Mouse (Mus musculus): ENCODE results near the gene Tff2. TPM values are rescaled to one million over a fixed set of nuclear protein-coding genes. Genes with fewer than 3 reads are reported as not detected.

The Tff2 gene
- total and polyA plus RNA-seq, 3 experiments, result not detected

DNA sequence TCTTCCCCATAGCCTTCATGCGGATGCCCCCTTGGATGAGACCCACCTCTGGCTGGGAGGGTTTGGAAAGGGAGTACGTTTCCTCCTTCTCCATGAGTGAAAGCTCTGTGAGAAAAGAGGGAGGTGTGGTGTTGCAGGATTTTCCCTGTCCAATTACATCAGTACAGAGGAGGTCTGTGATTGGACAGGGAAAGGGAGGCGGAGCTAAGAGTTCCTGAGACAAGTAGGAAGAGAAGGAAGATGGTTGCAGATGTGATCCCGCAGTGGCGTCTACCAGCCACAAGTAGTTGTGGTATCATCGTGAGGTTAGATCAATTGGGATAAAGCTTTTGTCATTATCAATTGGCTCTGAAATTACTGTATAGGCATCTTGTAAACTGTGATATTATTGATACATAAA lies 13.8 kb upstream of the Tff2 start:
- H3K4me1 ChIP-seq (ENCODE audit: control insufficient read depth in 1 of 2, insufficient read depth in 2 of 2, low read length in 2 of 2), result peaks cover 0 to 3% of the 10 kb centered on the region in 2 experiments; a peak in 1 of 4 replicates
- no peak overlapping the region for H3K4me3 ChIP-seq (ENCODE audit: control insufficient read depth in 1 of 2, insufficient read depth in 1 of 2, low read depth in 2 of 2, low read length in 2 of 2)
- TF ChIP-seq CHD1 (IDR thresholded peaks at IDR 0.05; ENCODE audit: low read depth, low read length) (no peak), GATA1 (IDR thresholded peaks at IDR 0.05; ENCODE audit: low read depth, low read length) (no peak), ZKSCAN1 (IDR thresholded peaks at IDR 0.05; ENCODE audit: low read depth, low read length) (no peak), MAZ (IDR thresholded peaks at IDR 0.05; ENCODE audit: low read depth, low read length) (no peak), SMC3 (IDR thresholded peaks at IDR 0.05; ENCODE audit: low read depth, low read length) (no peak), GABPA (IDR thresholded peaks at IDR 0.05; ENCODE audit: low read depth, low read length) (no peak), SIN3A (IDR thresholded peaks at IDR 0.05; ENCODE audit: low read length) (no peak), TBP (IDR thresholded peaks at IDR 0.05; ENCODE audit: low read depth, low read length) (no peak), ZNF384 (IDR thresholded peaks at IDR 0.05; ENCODE audit: low read depth, low read length) (no peak), ETS1 (IDR thresholded peaks at IDR 0.05; ENCODE audit: low read depth, low read length) (no peak)
- no peak for DNase-seq (ENCODE audit: low read depth, low spot score)
- no peaks in the 10 kb centered on the region for H3K9me3 ChIP-seq (replicated peaks; ENCODE audit: insufficient read depth, low read length)
- peaks cover 2 to 3% of the 10 kb centered on the region in 2 experiments; a peak in 3 of 4 replicates for H3K27me3 ChIP-seq (ENCODE audit: control insufficient read depth in 1 of 2, insufficient read depth in 2 of 2, low read length in 2 of 2)
- no peak overlapping the region for H3K27ac ChIP-seq (ENCODE audit: control insufficient read depth, low read depth, low read length)
- H3K36me3 ChIP-seq (ENCODE audit: control insufficient read depth in 1 of 2, insufficient read depth in 2 of 2, low read length in 2 of 2), result no peaks in the 10 kb centered on the region
- no peaks in the 10 kb centered on the region for H3K79me2 ChIP-seq (ENCODE audit: control insufficient read depth, insufficient read depth, low read length, poor library complexity)
- no peak overlapping the region for H3K9ac ChIP-seq (ENCODE audit: control insufficient read depth, low read depth, low read length, poor library complexity, severe bottlenecking)

DNA sequence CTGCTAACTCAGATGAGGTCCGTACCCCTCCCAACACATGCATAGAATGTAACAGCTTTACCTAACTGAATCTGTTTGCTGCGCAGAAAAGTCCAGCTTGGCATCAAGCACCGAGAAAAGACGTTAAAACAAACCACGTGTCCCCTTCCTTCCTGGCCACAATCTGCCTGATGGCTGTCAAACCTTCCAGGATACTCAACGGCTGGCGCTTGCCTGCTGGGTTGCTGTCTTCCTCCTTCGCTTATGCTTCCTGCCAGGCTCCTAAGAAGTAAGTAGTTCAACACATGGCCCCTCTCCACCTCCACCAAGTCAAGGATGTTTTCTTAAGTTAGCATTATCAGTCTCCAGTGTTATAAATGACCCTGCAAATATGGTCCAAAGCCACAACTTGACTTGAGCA lies 9.7 kb upstream of the Tff2 start:
- Histone ChIP-seq H3K27ac (ENCODE audit: control insufficient read depth, low read depth, low read length) (no peak overlapping the region), H3K4me3 (ENCODE audit: control insufficient read depth in 1 of 2, insufficient read depth in 1 of 2, low read depth in 2 of 2, low read length in 2 of 2) (no peak overlapping the region), H3K9ac (ENCODE audit: control insufficient read depth, low read depth, low read length, poor library complexity, severe bottlenecking) (no peak overlapping the region), H3K4me1 (ENCODE audit: control insufficient read depth in 1 of 2, insufficient read depth in 2 of 2, low read length in 2 of 2) (peaks cover 0 to 3% of the 10 kb centered on the region in 2 experiments; a peak in 1 of 4 replicates), H3K79me2 (ENCODE audit: control insufficient read depth, insufficient read depth, low read length, poor library complexity) (no peaks in the 10 kb centered on the region), H3K27me3 (ENCODE audit: control insufficient read depth in 1 of 2, insufficient read depth in 2 of 2, low read length in 2 of 2) (peaks cover 4 to 7% of the 10 kb centered on the region in 2 experiments; a peak in 3 of 4 replicates), H3K36me3 (ENCODE audit: control insufficient read depth in 1 of 2, insufficient read depth in 2 of 2, low read length in 2 of 2) (no peaks in the 10 kb centered on the region), H3K9me3 (replicated peaks; ENCODE audit: insufficient read depth, low read length) (no peaks in the 10 kb centered on the region)
- DNase-seq (ENCODE audit: low read depth, low spot score), result no peak
- no peak for TF ChIP-seq KAT2A (conservative IDR thresholded peaks at IDR 0.05; ENCODE audit: low read depth, low read length)
- TF ChIP-seq POLR2A (IDR thresholded peaks at IDR 0.05; ENCODE audit: control insufficient read depth in 1 of 2, insufficient read depth in 1 of 2, low read depth in 1 of 2, low read length in 2 of 2, poor library complexity in 1 of 2), result no peak
- TF ChIP-seq POLR2AphosphoS5 (IDR thresholded peaks at IDR 0.05; ENCODE audit: borderline replicate concordance, low read depth, low read length), result no peak
- no peak for TF ChIP-seq CTCF (IDR thresholded peaks at IDR 0.05 in 2 of 3, conservative IDR thresholded peaks at IDR 0.05 in 1 of 3; ENCODE audit: control insufficient read depth in 1 of 3, insufficient read depth in 1 of 3, low read depth in 2 of 3, low read length in 3 of 3, poor library complexity in 1 of 3, severe bottlenecking in 1 of 3)
- TF ChIP-seq MYC (IDR thresholded peaks at IDR 0.05; ENCODE audit: low read depth, low read length), result no peak
- TF ChIP-seq MEF2A (IDR thresholded peaks at IDR 0.05; ENCODE audit: extremely low read depth, insufficient replicate concordance, low read depth, low read length, poor library complexity, severe bottlenecking), result no peak
- TF ChIP-seq JUND (IDR thresholded peaks at IDR 0.05; ENCODE audit: low read depth, low read length), result no peak
- TF ChIP-seq TCF12 (IDR thresholded peaks at IDR 0.05; ENCODE audit: low read depth, low read length), result no peak
- no peak for TF ChIP-seq UBTF (IDR thresholded peaks at IDR 0.05; ENCODE audit: borderline replicate concordance, insufficient read depth, low read depth, low read length)
- no peak for TF ChIP-seq ZKSCAN1 (IDR thresholded peaks at IDR 0.05; ENCODE audit: low read depth, low read length)
- no peak for TF ChIP-seq NELFE (IDR thresholded peaks at IDR 0.05; ENCODE audit: low read depth, low read length)
- TF ChIP-seq BHLHE40 (IDR thresholded peaks at IDR 0.05; ENCODE audit: borderline replicate concordance, low read depth, low read length), result no peak
- TF ChIP-seq MAZ (IDR thresholded peaks at IDR 0.05; ENCODE audit: low read depth, low read length), result no peak
- TF ChIP-seq ETS1 (IDR thresholded peaks at IDR 0.05; ENCODE audit: low read depth, low read length), result no peak
- TF ChIP-seq MXI1 (IDR thresholded peaks at IDR 0.05; ENCODE audit: low read depth, low read length), result no peak
- no peak for TF ChIP-seq MYB (IDR thresholded peaks at IDR 0.05; ENCODE audit: low read depth, low read length)
